Mouse (Mus musculus): Measurements from ENCODE around the gene Scn2b. TPM values are rescaled to one million over a fixed set of nuclear protein-coding genes. Genes with fewer than 3 reads are reported as not detected.

Scn2b gene
- total and polyA plus RNA-seq, 3 experiments, result 0.05 TPM; not detected in 2

DNA sequence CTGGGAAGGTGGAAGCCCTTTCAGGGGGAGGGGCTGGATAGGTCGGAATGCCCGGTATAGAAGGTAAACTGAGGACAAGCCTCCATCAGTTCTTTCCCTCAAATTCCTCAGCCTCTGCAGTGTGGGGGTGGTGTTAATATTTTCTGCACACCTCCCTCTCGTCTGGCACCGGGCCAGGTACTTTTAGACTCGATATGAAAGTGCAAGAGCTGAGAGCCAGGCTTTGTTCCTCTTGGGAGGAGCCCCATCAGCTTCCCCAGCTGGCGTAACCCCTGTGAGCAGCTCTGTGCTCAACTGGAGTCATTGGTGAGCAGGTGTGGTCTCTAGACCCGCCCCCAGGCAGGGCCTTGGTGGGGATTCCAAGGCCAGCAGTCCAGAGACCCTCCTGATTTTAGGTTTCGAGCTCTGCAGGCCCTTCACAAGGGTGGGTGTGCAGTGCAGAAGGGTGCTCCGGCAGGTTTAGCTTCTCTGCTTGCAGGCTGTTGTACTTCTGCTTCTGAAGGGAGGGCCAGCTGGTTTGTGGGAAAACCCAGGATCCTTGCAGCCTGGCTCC lies 4.7 kb downstream of the Scn2b start:
- ATAC-seq (ENCODE audit: extremely low read depth, insufficient number of reproducible peaks, low FRiP score, poor library complexity, severe bottlenecking) (no peak), DNase-seq (ENCODE audit: low spot score) (no peak)
- peaks cover 9% of the 10 kb centered on the region; the same call in 1 of the 2 replicates for H3K27me3 ChIP-seq (ENCODE audit: insufficient read depth, low read length)

GRCm38 (mm10) chr9:45125211-45125610 lies 7.6 kb downstream of the Scn2b start:
- Histone ChIP-seq H3K27me3 (ENCODE audit: insufficient read depth, low read length) (peaks cover 9% of the 10 kb centered on the region; the same call in 1 of the 2 replicates), H3K36me3 (replicated peaks) (no peaks in the 10 kb centered on the region), H3K9me3 (replicated peaks) (no peaks in the 10 kb centered on the region), H3K4me1 (ENCODE audit: insufficient read depth, low read depth, low read length) (0 out of 2 replicates have a peak, but pooled peaks cover 2% of the 10 kb centered on the region), H3K4me3 (ENCODE audit: low read depth, low read length) (no peak overlapping the region)
- TF ChIP-seq CTCF (IDR thresholded peaks at IDR 0.05; ENCODE audit: low read depth, low read length) (no peak), TAL1 (conservative IDR thresholded peaks at IDR 0.05; ENCODE audit: low read depth, low read length) (no peak), GATA1 (IDR thresholded peaks at IDR 0.05; ENCODE audit: borderline replicate concordance, low read length) (no peak), GATA2 (IDR thresholded peaks at IDR 0.05; ENCODE audit: borderline replicate concordance, low read depth, low read length) (no peak)
- no peak for DNase-seq (ENCODE audit: low spot score)
- ATAC-seq (ENCODE audit: extremely low read depth, insufficient number of reproducible peaks, low FRiP score, poor library complexity, severe bottlenecking), result no peak

More for the DNA sequence above, 4.7 kb downstream of the Scn2b start:
- TF ChIP-seq GATA2 (IDR thresholded peaks at IDR 0.05; ENCODE audit: borderline replicate concordance, low read depth, low read length), result no peak
- no peak for TF ChIP-seq TAL1 (conservative IDR thresholded peaks at IDR 0.05; ENCODE audit: low read depth, low read length)
- TF ChIP-seq POLR2AphosphoS5 (IDR thresholded peaks at IDR 0.05; ENCODE audit: insufficient replicate concordance, low read depth, low read length), result no peak
- no peak for TF ChIP-seq GATA1 (IDR thresholded peaks at IDR 0.05; ENCODE audit: borderline replicate concordance, low read length)
- TF ChIP-seq CTCF (IDR thresholded peaks at IDR 0.05; ENCODE audit: low read depth, low read length), result no peak
- no peaks in the 10 kb centered on the region for H3K36me3 ChIP-seq (replicated peaks)
- 0 out of 2 replicates have a peak, but pooled peaks cover 2% of the 10 kb centered on the region for H3K4me1 ChIP-seq (ENCODE audit: insufficient read depth, low read depth, low read length)
- no peaks in the 10 kb centered on the region for H3K9me3 ChIP-seq (replicated peaks)
- H3K4me3 ChIP-seq (ENCODE audit: low read depth, low read length), result no peak overlapping the region

GRCm38 (mm10) chr9:45126941-45127340 lies 9.4 kb downstream of the Scn2b start:
- Histone ChIP-seq H3K4me1 (ENCODE audit: insufficient read depth, low read depth, low read length) (0 out of 2 replicates have a peak, but pooled peaks cover under 1% of the 10 kb centered on the region), H3K36me3 (replicated peaks) (no peaks in the 10 kb centered on the region), H3K27me3 (ENCODE audit: insufficient read depth, low read length) (peaks cover 5% of the 10 kb centered on the region), H3K9me3 (replicated peaks) (no peaks in the 10 kb centered on the region), H3K4me3 (ENCODE audit: low read depth, low read length) (no peak overlapping the region)
- ATAC-seq (ENCODE audit: extremely low read depth, insufficient number of reproducible peaks, low FRiP score, poor library complexity, severe bottlenecking) (no peak), DNase-seq (ENCODE audit: low spot score) (no peak)
- TF ChIP-seq POLR2AphosphoS5 (IDR thresholded peaks at IDR 0.05; ENCODE audit: insufficient replicate concordance, low read depth, low read length), result no peak
- no peak for TF ChIP-seq GATA2 (IDR thresholded peaks at IDR 0.05; ENCODE audit: borderline replicate concordance, low read depth, low read length)
- no peak for TF ChIP-seq CTCF (IDR thresholded peaks at IDR 0.05; ENCODE audit: low read depth, low read length)
- TF ChIP-seq GATA1 (IDR thresholded peaks at IDR 0.05; ENCODE audit: borderline replicate concordance, low read length), result no peak
- TF ChIP-seq TAL1 (conservative IDR thresholded peaks at IDR 0.05; ENCODE audit: low read depth, low read length), result no peak

GRCm38 (mm10) chr9:45130119-45130518 lies 12.5 kb downstream of the Scn2b start:
- Histone ChIP-seq H3K36me3 (replicated peaks) (no peaks in the 10 kb centered on the region), H3K9me3 (replicated peaks) (no peaks in the 10 kb centered on the region), H3K4me1 (ENCODE audit: insufficient read depth, low read depth, low read length) (no peaks in the 10 kb centered on the region), H3K4me3 (ENCODE audit: low read depth, low read length) (no peak overlapping the region), H3K27me3 (ENCODE audit: insufficient read depth, low read length) (peaks cover 8% of the 10 kb centered on the region)
- ATAC-seq (ENCODE audit: extremely low read depth, insufficient number of reproducible peaks, low FRiP score, poor library complexity, severe bottlenecking), result no peak
- TF ChIP-seq TAL1 (conservative IDR thresholded peaks at IDR 0.05; ENCODE audit: low read depth, low read length) (no peak), POLR2AphosphoS5 (IDR thresholded peaks at IDR 0.05; ENCODE audit: insufficient replicate concordance, low read depth, low read length) (no peak), CTCF (IDR thresholded peaks at IDR 0.05; ENCODE audit: low read depth, low read length) (no peak), GATA1 (IDR thresholded peaks at IDR 0.05; ENCODE audit: borderline replicate concordance, low read length) (no peak), GATA2 (IDR thresholded peaks at IDR 0.05; ENCODE audit: borderline replicate concordance, low read depth, low read length) (no peak)
- DNase-seq (ENCODE audit: low spot score), result no peak

GRCm38 (mm10) chr9:45133484-45134310 lies 16.1 kb downstream of the Scn2b start:
- no peak overlapping the region for H3K4me3 ChIP-seq (ENCODE audit: low read depth, low read length)
- H3K27me3 ChIP-seq (ENCODE audit: insufficient read depth, low read length), result peaks cover 16% of the 10 kb centered on the region
- no peak for TF ChIP-seq CTCF (IDR thresholded peaks at IDR 0.05; ENCODE audit: low read depth, low read length)
- no peak for TF ChIP-seq GATA1 (IDR thresholded peaks at IDR 0.05; ENCODE audit: borderline replicate concordance, low read length)
- TF ChIP-seq POLR2AphosphoS5 (IDR thresholded peaks at IDR 0.05; ENCODE audit: insufficient replicate concordance, low read depth, low read length), result no peak
- TF ChIP-seq GATA2 (IDR thresholded peaks at IDR 0.05; ENCODE audit: borderline replicate concordance, low read depth, low read length), result no peak
- TF ChIP-seq TAL1 (conservative IDR thresholded peaks at IDR 0.05; ENCODE audit: low read depth, low read length), result no peak
- no peaks in the 10 kb centered on the region for H3K9me3 ChIP-seq (replicated peaks)
- no peaks in the 10 kb centered on the region for H3K36me3 ChIP-seq (replicated peaks)
- H3K4me1 ChIP-seq (ENCODE audit: insufficient read depth, low read depth, low read length), result no peaks in the 10 kb centered on the region
- DNase-seq (ENCODE audit: low spot score), result no peak
- ATAC-seq (ENCODE audit: extremely low read depth, insufficient number of reproducible peaks, low FRiP score, poor library complexity, severe bottlenecking), result no peak

DNA sequence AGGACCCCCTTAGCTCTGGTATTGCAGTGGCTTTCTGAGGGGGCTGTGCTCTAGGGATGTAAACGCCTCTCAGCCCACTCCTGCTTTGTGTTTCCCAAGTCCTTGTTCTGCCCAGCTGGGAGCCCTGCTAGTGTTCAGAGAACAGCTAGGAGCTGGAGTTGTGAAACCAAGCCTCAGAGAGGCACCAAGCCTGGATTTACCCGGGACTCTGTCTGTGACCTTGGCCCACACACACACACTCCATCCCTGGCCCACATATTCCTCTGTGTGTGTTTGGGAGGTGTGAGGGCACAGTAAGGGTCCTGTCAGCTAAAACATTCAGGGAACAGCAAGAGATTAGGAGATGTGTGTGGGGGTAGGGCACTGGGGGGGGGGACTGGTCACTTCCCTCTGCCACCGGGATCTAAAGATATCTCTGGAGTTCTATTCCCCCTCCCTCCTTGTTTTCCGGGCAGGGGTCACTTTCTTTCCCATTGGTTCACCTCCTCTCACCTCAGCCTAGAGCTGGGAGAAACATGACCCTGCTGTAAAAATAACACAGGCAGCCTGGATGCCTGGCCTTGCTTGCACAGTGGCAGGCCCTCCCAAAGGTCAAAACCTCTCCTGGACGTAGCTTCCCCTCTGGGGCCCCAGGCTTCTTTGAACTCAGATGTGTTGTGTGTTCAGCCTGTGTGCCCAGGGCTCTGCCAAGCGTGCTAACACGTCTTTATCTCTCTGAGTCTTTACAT lies 19.0 kb downstream of the Scn2b start:
- Histone ChIP-seq H3K4me1 (ENCODE audit: insufficient read depth, low read depth, low read length) (no peaks in the 10 kb centered on the region), H3K27me3 (ENCODE audit: insufficient read depth, low read length) (peaks cover 23% of the 10 kb centered on the region), H3K4me3 (ENCODE audit: low read depth, low read length) (no peak overlapping the region), H3K9me3 (replicated peaks) (no peaks in the 10 kb centered on the region), H3K36me3 (replicated peaks) (no peaks in the 10 kb centered on the region)
- TF ChIP-seq GATA1 (IDR thresholded peaks at IDR 0.05; ENCODE audit: borderline replicate concordance, low read length) (no peak), TAL1 (conservative IDR thresholded peaks at IDR 0.05; ENCODE audit: low read depth, low read length) (no peak), CTCF (IDR thresholded peaks at IDR 0.05; ENCODE audit: low read depth, low read length) (no peak), GATA2 (IDR thresholded peaks at IDR 0.05; ENCODE audit: borderline replicate concordance, low read depth, low read length) (no peak), POLR2AphosphoS5 (IDR thresholded peaks at IDR 0.05; ENCODE audit: insufficient replicate concordance, low read depth, low read length) (no peak)
- DNase-seq (ENCODE audit: low spot score) (no peak), ATAC-seq (ENCODE audit: extremely low read depth, insufficient number of reproducible peaks, low FRiP score, poor library complexity, severe bottlenecking) (no peak)

Data from G1E (cell line).